Mouse (Mus musculus) hindbrain, embryonic 10.5 days (tissue): Measurements from ENCODE around the gene Klhl25. TPM values are rescaled to one million over a fixed set of nuclear protein-coding genes. Genes with fewer than 3 reads are reported as not detected.
"Not testable (repeated sequence)": the region's sequence is repeated elsewhere in the genome, so short reads cannot be mapped to it uniquely, and the experiment has no call there.

Source experiments
- DNase-seq: peaks from one replicate; pipeline ENCODE4 v3.0.0-alpha.2; 2017; ENCODE audit warnings: low spot score
- H3K27ac ChIP-seq: fragments of 300-500 bp; sonication (generic); 2 replicates; pipeline ENCODE4 v1.5.1; 2016; ENCODE audit warnings: mild to moderate bottlenecking, moderate library complexity
- H3K27me3 ChIP-seq: fragments of 300-500 bp; sonication (generic); 2 replicates; pipeline ENCODE4 v1.6.1; 2016; ENCODE audit warnings: mild to moderate bottlenecking; ENCODE audit not compliant: poor library complexity, insufficient read depth, severe bottlenecking
- H3K36me3 ChIP-seq: fragments of 300-500 bp; sonication (generic); 2 replicates; pipeline ENCODE4 v1.6.1; 2016; ENCODE audit warnings: mild to moderate bottlenecking, moderate library complexity
- H3K4me1 ChIP-seq: fragments of 300-500 bp; sonication (generic); replicated peaks from 2 replicates; pipeline ENCODE4 v1.6.1; 2016; ENCODE audit warnings: mild to moderate bottlenecking
- H3K4me3 ChIP-seq: fragments of 300-500 bp; sonication (generic); 2 replicates; pipeline ENCODE4 v1.5.1; 2016; ENCODE audit warnings: mild to moderate bottlenecking, moderate library complexity
- H3K9me3 ChIP-seq: fragments of 300-500 bp; sonication (generic); 2 replicates; pipeline ENCODE4 v1.6.1; 2016; ENCODE audit warnings: mild to moderate bottlenecking, moderate library complexity
- WGBS: fragments of 180-500 bp; shearing (Covaris S2); methylation state at CpG from one replicate; pipeline ENCODE4 v1.1.7; 2016; 5-methylcytosine and 5-hydroxymethylcytosine counted together
- polyA plus RNA-seq: library from polyadenylated mRNA; unstranded; fragments of >200 nt; fragmentation: Nextera tagmentation; extraction: Ambion mirVana; gene quantifications from 2 replicates; pipeline ENCODE4 v1.2.1, GENCODE M21; 2016

The Klhl25 gene
- polyA plus RNA-seq, 1 experiment from 2014 or later: 22.8 TPM

- Histone ChIP-seq H3K4me1 (peaks cover 9% of the 10 kb centered on the region; the same call in 1 of the 2 replicates), H3K9me3 (peaks cover 8% of the 10 kb centered on the region; the same call in 1 of the 2 replicates), H3K27ac (no peak overlapping the region), H3K36me3 (peaks cover 88% of the 10 kb centered on the region), H3K4me3 (no peak overlapping the region), H3K27me3 (no peaks in the 10 kb centered on the region)
- DNase-seq: no peak
- WGBS: 93% methylated on average over 13 of the region's 13 CpGs
Measured at GRCm38 (mm10) chr7:75866557-75866956, 18.4 kb downstream of the Klhl25 start.

GRCm38 (mm10) chr7:75868687-75869086, 20.6 kb downstream of the Klhl25 start:
- DNase-seq: no peak
- Histone ChIP-seq H3K4me1 (peaks cover 9% of the 10 kb centered on the region; the same call in 1 of the 2 replicates), H3K27me3 (no peaks in the 10 kb centered on the region), H3K27ac (no peak overlapping the region), H3K36me3 (peaks cover 96% of the 10 kb centered on the region), H3K4me3 (no peak overlapping the region), H3K9me3 (peaks cover 8% of the 10 kb centered on the region; the same call in 1 of the 2 replicates)
- 92% methylated on average over 2 of the region's 2 CpGs for WGBS

- H3K27ac ChIP-seq: no peak overlapping the region
- no peak for DNase-seq
- no peaks in the 10 kb centered on the region for H3K9me3 ChIP-seq
- H3K4me3 ChIP-seq: no peak overlapping the region
- peaks cover 9% of the 10 kb centered on the region; the same call in 1 of the 2 replicates for H3K4me1 ChIP-seq
- H3K27me3 ChIP-seq: no peaks in the 10 kb centered on the region
- peaks cover 94% of the 10 kb centered on the region for H3K36me3 ChIP-seq
- WGBS: 77% methylated on average over 9 of the region's 9 CpGs
Measured at GRCm38 (mm10) chr7:75870551-75870950, 22.4 kb downstream of the Klhl25 start.

GRCm38 (mm10) chr7:75872255-75872654, 24.1 kb downstream of the Klhl25 start:
- Histone ChIP-seq H3K9me3 (no peaks in the 10 kb centered on the region), H3K4me1 (peaks cover 9% of the 10 kb centered on the region; the same call in 1 of the 2 replicates), H3K27ac (no peak overlapping the region), H3K27me3 (no peaks in the 10 kb centered on the region), H3K4me3 (no peak overlapping the region), H3K36me3 (peaks cover 77% of the 10 kb centered on the region)
- 79% methylated on average over 5 of the region's 5 CpGs for WGBS
- DNase-seq: no peak

- Histone ChIP-seq H3K27ac (no peak overlapping the region), H3K4me3 (no peak overlapping the region), H3K4me1 (peaks cover 9% of the 10 kb centered on the region; the same call in 1 of the 2 replicates), H3K9me3 (no peaks in the 10 kb centered on the region), H3K27me3 (no peaks in the 10 kb centered on the region), H3K36me3 (peaks cover 72% of the 10 kb centered on the region)
- no peak for DNase-seq
- 88% methylated on average over 8 of the region's 8 CpGs for WGBS
Measured at GRCm38 (mm10) chr7:75872697-75873096, 24.6 kb downstream of the Klhl25 start.

GRCm38 (mm10) chr7:75873216-75873615, 25.1 kb downstream of the Klhl25 start:
- no peaks in the 10 kb centered on the region for H3K9me3 ChIP-seq
- no peak for DNase-seq
- H3K27ac ChIP-seq: no peak overlapping the region
- H3K4me3 ChIP-seq: no peak overlapping the region
- 76% methylated on average over 3 of the region's 3 CpGs for WGBS
- peaks cover 9% of the 10 kb centered on the region; the same call in 1 of the 2 replicates for H3K4me1 ChIP-seq
- peaks cover 67% of the 10 kb centered on the region for H3K36me3 ChIP-seq
- no peaks in the 10 kb centered on the region for H3K27me3 ChIP-seq

- 93% methylated on average over 7 of the region's 7 CpGs for WGBS
- H3K4me1 ChIP-seq: peaks cover 9% of the 10 kb centered on the region; the same call in 1 of the 2 replicates
- no peaks in the 10 kb centered on the region for H3K27me3 ChIP-seq
- no peaks in the 10 kb centered on the region for H3K9me3 ChIP-seq
- no peak for DNase-seq
- H3K27ac ChIP-seq: no peak overlapping the region
- no peak overlapping the region for H3K4me3 ChIP-seq
- H3K36me3 ChIP-seq: peaks cover 62% of the 10 kb centered on the region
Measured at GRCm38 (mm10) chr7:75873746-75874145, 25.6 kb downstream of the Klhl25 start.

GRCm38 (mm10) chr7:75879436-75879835, 31.3 kb downstream of the Klhl25 start:
- 93% methylated on average over 2 of the region's 2 CpGs for WGBS
- H3K36me3 ChIP-seq, DNase-seq, H3K27ac ChIP-seq, H3K9me3 ChIP-seq, H3K4me3 ChIP-seq, H3K4me1 ChIP-seq, H3K27me3 ChIP-seq: not testable (repeated sequence)

- Histone ChIP-seq H3K27me3 (no peaks in the 10 kb centered on the region), H3K4me3 (no peak overlapping the region), H3K4me1 (peaks cover 8% of the 10 kb centered on the region; the same call in 1 of the 2 replicates), H3K36me3 (0 out of 2 replicates have a peak, but pooled peaks cover under 1% of the 10 kb centered on the region), H3K27ac (peak overlapping the region; percentile 72), H3K9me3 (no peaks in the 10 kb centered on the region)
- no peak for DNase-seq
- 66% methylated on average over 8 of the region's 8 CpGs for WGBS
Measured at GRCm38 (mm10) chr7:75880236-75880635, 32.1 kb downstream of the Klhl25 start.

GRCm38 (mm10) chr7:75880650-75881049, 32.5 kb downstream of the Klhl25 start:
- 5% methylated on average over 8 of the region's 8 CpGs for WGBS
- no peaks in the 10 kb centered on the region for H3K36me3 ChIP-seq
- peak; percentile 88 for DNase-seq
- no peak overlapping the region for H3K4me3 ChIP-seq
- H3K4me1 ChIP-seq: peaks cover 8% of the 10 kb centered on the region; the same call in 1 of the 2 replicates
- H3K9me3 ChIP-seq: no peaks in the 10 kb centered on the region
- peak overlapping the region; percentile 72 for H3K27ac ChIP-seq
- no peaks in the 10 kb centered on the region for H3K27me3 ChIP-seq

- H3K27me3 ChIP-seq: no peaks in the 10 kb centered on the region
- no peak overlapping the region for H3K4me3 ChIP-seq
- WGBS: 65% methylated on average over 6 of the region's 6 CpGs
- H3K9me3 ChIP-seq: no peaks in the 10 kb centered on the region
- no peaks in the 10 kb centered on the region for H3K36me3 ChIP-seq
- no peak overlapping the region for H3K27ac ChIP-seq
- DNase-seq: no peak
- H3K4me1 ChIP-seq: peaks cover 8% of the 10 kb centered on the region; the same call in 1 of the 2 replicates
Measured at GRCm38 (mm10) chr7:75881376-75881775, 33.3 kb downstream of the Klhl25 start.

- Histone ChIP-seq H3K27ac (no peak overlapping the region), H3K4me1 (peaks cover 8% of the 10 kb centered on the region; the same call in 1 of the 2 replicates), H3K36me3 (no peaks in the 10 kb centered on the region), H3K9me3 (no peaks in the 10 kb centered on the region), H3K4me3 (no peak overlapping the region), H3K27me3 (no peaks in the 10 kb centered on the region)
- 79% methylated on average over 3 of the region's 3 CpGs for WGBS
- DNase-seq: no peak
Measured at GRCm38 (mm10) chr7:75881791-75882190, 33.7 kb downstream of the Klhl25 start.

- DNase-seq: no peak
- H3K4me3 ChIP-seq: no peak overlapping the region
- H3K27ac ChIP-seq: no peak overlapping the region
- whole genome bisulfite sequencing: 92% methylated on average over 4 of the region's 4 CpGs
- no peaks in the 10 kb centered on the region for H3K4me1 ChIP-seq
- no peaks in the 10 kb centered on the region for H3K36me3 ChIP-seq
- no peaks in the 10 kb centered on the region for H3K9me3 ChIP-seq
- no peaks in the 10 kb centered on the region for H3K27me3 ChIP-seq
Measured at GRCm38 (mm10) chr7:75891466-75891865, 43.4 kb downstream of the Klhl25 start.

- WGBS: 81% methylated on average over 3 of the region's 3 CpGs
- Histone ChIP-seq H3K4me3 (no peak overlapping the region), H3K27ac (no peak overlapping the region), H3K27me3 (no peaks in the 10 kb centered on the region), H3K36me3 (no peaks in the 10 kb centered on the region), H3K4me1 (no peaks in the 10 kb centered on the region; the same call in 1 of the 2 replicates), H3K9me3 (no peaks in the 10 kb centered on the region)
- DNase-seq: no peak
Measured at GRCm38 (mm10) chr7:75892737-75893136, 44.6 kb downstream of the Klhl25 start.
